Mouse (Mus musculus) intestine, postnatal 0 days (tissue): ENCODE measurements around the gene Smim8. TPM values are rescaled to one million over a fixed set of nuclear protein-coding genes. Genes with fewer than 3 reads are reported as not detected.
A peak's percentile ranks its signal among the peaks of the same experiment; 100 is the strongest.

ENCODE experiments used
- ATAC-seq: fragments of 200-750 bp; cut with Nextera tagmentation; 2 replicates; pipeline ENCODE4 v1.8.0; 2017; ENCODE audit warnings: mild to moderate bottlenecking, moderate TSS enrichment, moderate library complexity
- H3K27ac ChIP-seq: fragments of 300-500 bp; sonication (generic); 2 replicates; pipeline ENCODE4 v1.5.1; 2014; ENCODE audit warnings: mild to moderate bottlenecking, low read depth, low read length, moderate library complexity
- H3K27me3 ChIP-seq: fragments of 300-500 bp; sonication (generic); replicated peaks from 2 replicates; pipeline ENCODE4 v1.6.1; 2014; ENCODE audit warnings: low read length, mixed read lengths; ENCODE audit not compliant: control insufficient read depth, insufficient read depth
- H3K36me3 ChIP-seq: fragments of 300-500 bp; sonication (generic); 2 replicates; pipeline ENCODE4 v1.6.1; 2014; ENCODE audit warnings: mild to moderate bottlenecking, moderate library complexity; ENCODE audit not compliant: control insufficient read depth, insufficient read depth
- H3K4me1 ChIP-seq: fragments of 300-500 bp; sonication (generic); replicated peaks from 2 replicates; pipeline ENCODE4 v1.6.1; 2014; ENCODE audit warnings: antibody characterized with exemption, low read length, mixed read lengths; ENCODE audit not compliant: control insufficient read depth, insufficient read depth
- H3K4me2 ChIP-seq: fragments of 300-500 bp; sonication (generic); replicated peaks from 2 replicates; pipeline ENCODE4 v1.6.1; 2014; ENCODE audit warnings: low read depth, mild to moderate bottlenecking, moderate library complexity
- H3K4me3 ChIP-seq: fragments of 300-500 bp; sonication (generic); 2 replicates; pipeline ENCODE4 v1.5.1; 2014; ENCODE audit warnings: low read depth, low read length
- H3K9ac ChIP-seq: fragments of 300-500 bp; sonication (generic); 2 replicates; pipeline ENCODE4 v1.6.1; 2014; ENCODE audit warnings: mild to moderate bottlenecking, low read depth, low read length
- H3K9me3 ChIP-seq: fragments of 300-500 bp; sonication (generic); 2 replicates; pipeline ENCODE4 v1.6.1; 2016; ENCODE audit warnings: mixed run types; ENCODE audit not compliant: control insufficient read depth
- CTCF ChIP-seq: sonication (generic); IDR thresholded peaks from 2 replicates; pipeline ENCODE4 v1.5.1; 2016; ENCODE audit warnings: low read depth, mild to moderate bottlenecking, control low read depth, antibody characterized with exemption, moderate library complexity
- WGBS: fragments of 180-500 bp; shearing (Covaris S2); extraction: QIAGEN DNeasy Blood & Tissue Kit; methylation state at CpG from one replicate; pipeline ENCODE4 v1.1.7; 2014; 5-methylcytosine and 5-hydroxymethylcytosine counted together
- polyA plus RNA-seq: library from polyadenylated mRNA; unstranded; fragments of >200 nt; fragmentation: Nextera tagmentation; extraction: Ambion mirVana; gene quantifications from 2 replicates; pipeline ENCODE4 v1.2.1, GENCODE M21; 2015

The Smim8 gene
- 59.1 and 60.1 TPM in 2 replicates for polyA plus RNA-seq

DNA sequence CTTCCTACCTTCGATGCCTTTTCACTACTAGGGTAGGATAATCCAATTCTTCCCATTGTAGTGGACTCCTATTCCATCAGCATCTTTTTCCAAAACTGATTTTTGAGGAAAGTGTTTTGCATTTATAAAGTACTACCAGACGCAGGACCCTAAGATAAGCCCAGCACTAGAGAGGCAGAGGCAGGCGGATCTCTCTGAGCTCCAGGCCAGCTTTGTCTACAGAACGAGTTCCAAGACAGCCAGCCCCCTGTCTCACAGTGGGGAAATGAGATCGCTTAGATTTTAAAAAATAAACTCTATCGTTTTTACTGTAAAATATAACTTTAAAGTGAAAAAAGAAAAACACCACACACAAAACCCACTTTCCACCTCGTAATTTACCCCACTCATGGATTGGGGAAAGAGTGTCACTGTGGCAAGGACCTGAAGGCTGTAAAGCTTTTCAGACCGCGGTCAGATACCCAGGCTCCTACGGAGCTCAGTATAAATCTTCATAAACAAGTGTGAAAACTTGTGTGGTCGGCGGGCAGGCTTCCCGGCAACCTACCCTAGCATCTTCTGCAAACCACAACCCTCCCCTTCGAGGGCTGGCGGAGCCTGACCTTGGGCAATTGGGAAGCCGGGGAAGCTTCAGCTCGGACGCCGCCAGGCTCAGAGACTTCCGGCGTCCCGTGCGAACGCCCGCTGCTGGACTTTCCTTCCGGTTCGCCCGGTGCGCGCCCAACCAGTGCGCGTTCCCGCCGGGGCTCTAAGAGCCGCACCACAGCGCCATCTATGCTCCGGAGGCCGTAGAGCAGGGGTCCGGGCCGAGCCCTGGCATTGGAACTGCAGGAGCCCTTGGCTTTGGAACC, at the start of gene Smim8:
Smim8 (minus strand) TSS at position 747 of the 851 bp plus-strand sequence.
- WGBS, result 5% methylated on average over 40 of the region's 40 CpGs
- peak within 1 kb of the TSS; percentile 52; the same call in 1 of the 2 replicates for H3K27ac ChIP-seq
- no peaks in the 10 kb centered on the region for H3K9me3 ChIP-seq
- peak; percentile 97 for ATAC-seq
- H3K4me1 ChIP-seq, result no peaks in the 10 kb centered on the region
- H3K4me2 ChIP-seq, result peak within 1 kb of the TSS; percentile 72
- peak; percentile 97 for TF ChIP-seq CTCF
- no peaks in the 10 kb centered on the region for H3K27me3 ChIP-seq
- H3K4me3 ChIP-seq, result peak within 1 kb of the TSS; percentile 72
- H3K36me3 ChIP-seq, result no peaks in the 10 kb centered on the region
- H3K9ac ChIP-seq, result peak within 1 kb of the TSS; percentile 87

DNA sequence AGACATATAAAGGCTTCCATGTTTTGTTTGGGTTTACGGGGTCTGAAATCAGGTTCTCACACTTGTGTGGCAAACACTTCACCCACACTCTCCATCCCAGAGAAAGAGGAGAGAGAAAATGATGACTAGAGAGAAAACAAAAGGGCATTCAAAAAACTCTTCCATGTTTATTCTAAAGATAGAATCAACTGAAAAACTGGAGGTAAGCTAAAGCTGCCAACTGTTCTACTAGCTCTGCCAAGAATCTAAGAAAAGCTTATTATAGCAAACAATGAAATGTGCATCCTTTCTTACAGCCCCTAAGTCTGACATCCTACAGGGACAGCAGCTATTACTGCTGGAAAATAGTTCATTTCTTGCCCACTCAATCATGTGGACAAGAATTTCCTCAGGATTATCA, 45.7 kb upstream of the Smim8 start:
- no peak for TF ChIP-seq CTCF
- no peak overlapping the region for H3K27ac ChIP-seq
- no peak overlapping the region for H3K4me3 ChIP-seq
- 96% methylated on average over 1 of the region's 1 CpGs for WGBS
- H3K36me3 ChIP-seq, result peaks cover 9% of the 10 kb centered on the region
- no peaks in the 10 kb centered on the region for H3K4me1 ChIP-seq
- no peak overlapping the region for H3K9ac ChIP-seq
- no peaks in the 10 kb centered on the region for H3K9me3 ChIP-seq
- H3K4me2 ChIP-seq, result no peak overlapping the region
- ATAC-seq, result no peak
- H3K27me3 ChIP-seq, result no peaks in the 10 kb centered on the region

DNA sequence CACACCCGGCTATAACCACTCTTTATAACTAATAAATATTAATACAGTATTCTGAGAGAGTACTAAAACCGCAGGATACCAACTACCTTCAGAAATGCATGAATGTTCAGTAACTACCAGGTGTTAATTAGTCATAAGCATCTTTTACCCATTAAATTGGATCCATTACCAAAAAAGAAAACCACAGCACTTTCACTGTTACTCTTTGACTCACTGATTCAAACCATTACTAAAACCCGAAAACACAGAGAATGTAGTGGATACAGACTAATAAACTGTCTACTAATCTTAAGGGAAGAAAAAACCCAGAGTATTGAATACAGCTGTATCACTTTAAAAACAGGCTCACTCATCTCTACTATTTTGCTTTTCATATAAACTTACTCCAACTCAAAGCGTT, 41.7 kb upstream of the Smim8 start:
- Histone ChIP-seq H3K27me3 (no peaks in the 10 kb centered on the region), H3K9ac (no peak overlapping the region), H3K4me3 (no peak overlapping the region), H3K27ac (no peak overlapping the region), H3K36me3 (peaks cover 25% of the 10 kb centered on the region), H3K4me2 (no peak overlapping the region), H3K9me3 (no peaks in the 10 kb centered on the region), H3K4me1 (no peaks in the 10 kb centered on the region)
- no peak for TF ChIP-seq CTCF
- WGBS, result 87% methylated on average over 4 of the region's 4 CpGs
- no peak for ATAC-seq

DNA sequence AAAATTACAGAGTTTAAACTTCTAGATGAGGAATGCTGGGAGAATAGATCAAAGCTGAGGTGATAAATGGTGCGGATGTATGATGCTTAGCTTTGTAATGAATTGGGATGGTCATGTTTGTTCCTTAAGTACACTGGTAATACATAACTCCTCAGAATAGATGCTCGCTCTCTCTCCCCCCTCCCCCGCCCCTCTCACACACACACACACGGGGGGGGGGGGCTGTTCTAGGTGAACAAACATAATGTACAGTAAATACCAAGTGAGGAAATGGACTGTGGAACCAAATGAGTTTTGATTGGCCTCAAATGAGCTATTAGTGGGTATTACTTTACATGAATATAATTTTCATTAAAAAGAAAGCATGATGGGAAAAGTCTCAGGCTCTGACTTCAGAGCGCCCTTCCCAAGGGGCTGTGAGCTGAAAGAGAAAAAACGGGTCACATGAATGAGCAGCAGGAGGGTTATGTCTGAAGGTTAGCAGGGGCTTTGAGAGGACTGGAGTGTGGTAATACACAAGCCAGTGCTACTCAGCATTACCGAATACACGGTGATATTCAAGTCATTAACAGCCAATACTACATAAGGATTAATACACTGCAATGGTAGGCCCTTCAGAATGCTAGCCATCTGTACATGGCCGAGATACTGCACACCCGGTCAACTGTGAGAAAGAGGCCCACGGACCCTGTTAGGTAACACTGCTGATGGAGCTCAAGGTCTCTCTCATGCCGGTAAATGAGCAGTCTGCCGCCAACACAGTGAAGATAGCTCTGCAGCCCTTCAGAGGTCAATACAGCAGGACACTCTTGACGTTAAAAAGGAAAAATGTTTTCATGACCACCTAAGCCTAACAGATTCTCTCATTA, 23.2 kb upstream of the Smim8 start:
- Histone ChIP-seq H3K36me3 (peaks cover 12% of the 10 kb centered on the region), H3K27me3 (no peaks in the 10 kb centered on the region), H3K27ac (no peak overlapping the region), H3K9ac (no peak overlapping the region), H3K9me3 (no peaks in the 10 kb centered on the region), H3K4me1 (peaks cover 4% of the 10 kb centered on the region; the same call in 1 of the 2 replicates), H3K4me2 (no peak overlapping the region), H3K4me3 (no peak overlapping the region)
- TF ChIP-seq CTCF, result no peak
- ATAC-seq, result no peak
- 82% methylated on average over 14 of the region's 14 CpGs for WGBS

DNA sequence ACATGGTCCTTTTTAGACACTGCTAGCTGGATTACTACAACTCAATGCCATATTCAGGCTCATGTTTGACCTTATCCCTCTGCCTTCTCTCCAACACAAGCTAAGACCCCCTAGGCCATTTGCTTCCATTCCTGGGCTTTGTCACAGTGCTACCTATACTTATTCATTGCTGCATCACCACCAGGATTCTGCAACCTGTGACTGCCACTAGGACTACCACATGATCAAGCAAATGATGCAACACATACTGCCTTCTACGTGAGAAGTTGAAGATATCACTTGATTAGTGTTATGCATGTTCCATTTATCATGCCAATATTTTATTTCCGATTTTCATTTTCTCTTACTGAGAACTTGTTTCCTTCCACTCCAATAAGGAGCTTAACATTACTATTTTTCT, 19.8 kb upstream of the Smim8 start:
- TF ChIP-seq CTCF, result no peak
- Histone ChIP-seq H3K27ac (no peak overlapping the region), H3K4me3 (no peak overlapping the region), H3K9me3 (no peaks in the 10 kb centered on the region), H3K27me3 (no peaks in the 10 kb centered on the region), H3K4me2 (no peak overlapping the region), H3K9ac (no peak overlapping the region), H3K36me3 (no peaks in the 10 kb centered on the region), H3K4me1 (peaks cover 4% of the 10 kb centered on the region; the same call in 1 of the 2 replicates)
- 74% methylated on average over 2 of the region's 2 CpGs for WGBS
- ATAC-seq, result no peak

DNA sequence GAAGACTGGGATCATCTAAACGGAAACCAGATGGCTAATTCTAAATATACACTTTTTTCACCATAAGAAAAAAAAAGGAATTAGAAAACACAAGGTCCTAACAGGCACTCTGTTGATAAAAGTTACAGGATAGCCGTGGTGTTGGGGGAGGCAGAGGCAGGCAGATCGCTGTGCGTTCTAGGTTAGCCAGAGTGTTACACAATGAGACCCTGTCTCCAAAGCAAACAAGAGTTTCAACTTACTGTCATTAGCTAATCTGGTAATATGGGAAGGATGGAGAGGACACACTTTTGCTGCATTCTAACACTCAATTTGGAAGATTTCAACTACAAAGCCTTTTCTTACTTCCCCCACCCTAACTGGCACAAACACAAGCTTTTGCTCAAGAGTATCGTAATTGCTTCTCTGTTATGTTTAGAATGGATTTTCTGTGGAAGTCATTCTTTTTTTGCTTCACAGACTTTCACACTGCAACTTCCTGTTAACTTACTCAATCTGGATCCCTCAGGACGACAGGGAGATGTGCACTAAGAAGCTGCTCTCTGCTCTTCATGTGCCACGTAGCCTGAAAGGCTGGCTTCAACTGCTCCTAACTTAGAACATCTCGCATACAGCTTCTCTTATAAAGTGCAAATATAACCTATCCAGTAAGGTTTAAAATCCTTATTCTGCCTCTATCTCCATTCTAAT, 19.2 kb upstream of the Smim8 start:
- WGBS, result 63% methylated on average over 8 of the region's 8 CpGs

More for the DNA sequence above, 19.2 kb upstream of the Smim8 start:
- no peak for TF ChIP-seq CTCF
- H3K9me3 ChIP-seq, result no peaks in the 10 kb centered on the region
- no peaks in the 10 kb centered on the region for H3K27me3 ChIP-seq
- H3K4me3 ChIP-seq, result no peak overlapping the region
- H3K9ac ChIP-seq, result no peak overlapping the region
- no peaks in the 10 kb centered on the region for H3K36me3 ChIP-seq
- peaks cover 4% of the 10 kb centered on the region; the same call in 1 of the 2 replicates for H3K4me1 ChIP-seq
- no peak for ATAC-seq
- no peak overlapping the region for H3K4me2 ChIP-seq
- no peak overlapping the region for H3K27ac ChIP-seq
